Mouse (Mus musculus): ENCODE measurements around the gene BC024978.

DNA sequence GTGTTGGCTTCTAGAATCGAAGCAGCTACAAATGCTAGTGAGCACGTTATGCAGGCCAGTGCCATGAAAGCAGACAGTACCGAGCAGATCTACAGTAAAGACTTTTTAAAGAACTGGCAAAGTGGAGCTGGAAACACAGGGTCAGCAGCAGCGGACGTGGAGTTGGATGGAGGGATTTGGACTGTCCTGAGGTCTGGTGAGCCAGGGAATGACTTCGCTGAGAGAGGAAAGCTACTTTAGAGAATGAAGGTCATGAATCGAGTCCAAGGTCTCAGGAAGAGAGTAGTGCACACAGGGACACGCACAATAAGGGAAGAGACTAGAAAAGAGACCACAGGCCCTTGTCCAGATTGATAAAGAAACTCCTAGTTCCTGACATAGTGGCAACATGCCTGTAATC is 2.1 kb downstream of the BC024978 start:
- TF ChIP-seq CTCF (IDR thresholded peaks at IDR 0.05; ENCODE audit: insufficient read depth, low read depth, low read length) (no peak), POLR2A (IDR thresholded peaks at IDR 0.05; ENCODE audit: insufficient read depth, low read depth, low read length) (no peak)
